Mouse (Mus musculus) ES-Bruce4 (cell line): Measurements from ENCODE around the gene Rbak.

Source experiments
- CTCF ChIP-seq: IDR thresholded peaks from one replicate; pipeline ENCODE4 v1.8.1; 2011; ENCODE audit warnings: low read depth, low read length
- POLR2A ChIP-seq: IDR thresholded peaks from one replicate; pipeline ENCODE4 v1.8.1; 2011; ENCODE audit warnings: low read length; ENCODE audit not compliant: insufficient read depth

GRCm38 (mm10) chr5:143132935-143133514 is 47.5 kb downstream of the Rbak start:
- TF ChIP-seq CTCF (no peak), POLR2A (no peak)
